Mouse (Mus musculus): Measurements from ENCODE around the gene Slc25a43. TPM values are rescaled to one million over a fixed set of nuclear protein-coding genes. Genes with fewer than 3 reads are reported as not detected.
"Not testable (repeated sequence)": the region's sequence is repeated elsewhere in the genome, so short reads cannot be mapped to it uniquely, and the experiment has no call there.

Gene Slc25a43
- polyA plus RNA-seq, 1 experiment from 2014 or later = 0.44 TPM

DNA sequence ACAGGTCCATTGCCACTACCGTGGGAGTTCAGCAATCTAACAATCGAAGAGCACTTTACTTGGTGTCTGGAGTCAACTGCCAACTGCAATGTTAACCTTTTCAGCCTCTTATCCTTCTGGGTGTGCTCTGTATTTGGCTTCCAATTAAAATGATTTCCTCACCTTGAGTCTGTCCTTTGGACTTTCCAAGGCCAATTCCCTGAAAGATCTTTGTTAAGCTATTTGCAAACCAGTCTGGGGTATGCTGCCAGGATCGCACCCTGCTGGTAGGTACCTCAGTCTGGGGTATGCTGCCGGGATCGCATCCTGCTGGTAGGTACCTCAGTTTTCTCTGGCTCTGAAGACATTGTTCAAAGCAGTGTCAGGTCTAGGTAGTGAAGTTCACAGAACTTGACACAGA is 51.1 kb downstream of the Slc25a43 start:
- no peak overlapping the region for H3K27ac ChIP-seq (replicated peaks)
- no peak overlapping the region for H3K4me2 ChIP-seq
- ATAC-seq (ENCODE audit: low FRiP score, low read depth) = no peak
- no peak overlapping the region for H3K4me3 ChIP-seq
- no peaks in the 10 kb centered on the region for H3K9me3 ChIP-seq
- no peaks in the 10 kb centered on the region for H3K36me3 ChIP-seq
- no peak overlapping the region for H3K9ac ChIP-seq
- WGBS = 66% methylated on average over 5 of the region's 5 CpGs
- peaks cover 4% of the 10 kb centered on the region; the same call in 1 of the 2 replicates for H3K4me1 ChIP-seq (replicated peaks)
- H3K27me3 ChIP-seq = no peaks in the 10 kb centered on the region

DNA sequence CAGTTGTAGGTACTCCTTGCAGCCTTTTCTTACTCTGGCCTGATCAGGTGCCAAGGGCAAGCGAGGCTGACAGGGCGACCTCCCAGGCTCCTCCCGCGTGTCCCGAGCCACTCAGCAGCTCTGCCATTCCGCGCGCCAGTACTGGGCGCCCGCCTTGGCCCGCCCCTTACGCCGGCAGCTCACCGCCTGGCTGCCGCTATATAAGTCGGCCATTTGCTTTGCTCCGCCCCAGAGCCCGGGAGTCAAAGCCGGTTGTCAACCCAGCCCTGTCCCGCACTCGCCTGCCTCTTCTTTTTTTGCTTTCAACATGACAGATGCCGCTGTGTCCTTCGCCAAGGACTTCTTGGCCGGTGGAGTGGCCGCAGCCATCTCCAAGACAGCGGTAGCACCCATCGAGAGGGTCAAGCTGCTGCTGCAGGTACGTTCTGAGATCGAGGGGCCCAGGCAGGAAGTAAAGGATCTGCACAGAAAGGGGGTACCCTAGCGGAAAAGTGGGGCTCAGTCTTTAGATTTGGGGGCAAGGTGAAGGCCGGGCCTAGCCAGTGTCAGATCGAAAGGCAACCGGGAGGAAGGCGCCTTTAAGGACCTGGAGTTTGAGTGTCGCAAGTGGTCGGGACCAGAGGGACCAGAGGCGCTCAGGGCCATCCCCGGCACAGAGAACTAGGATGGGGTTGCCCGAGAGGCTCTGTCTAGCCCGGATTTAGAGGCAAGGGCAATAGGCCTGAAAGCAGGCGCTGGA is 52.1 kb downstream of the Slc25a43 start, which contains the start of gene Slc25a5:
Gene Slc25a5 (plus strand): TSS at position 228 of the 739 bp plus-strand sequence.
- H3K9ac ChIP-seq = peak within 1 kb of the TSS; percentile 70
- peak within 1 kb of the TSS; percentile 65 for H3K4me3 ChIP-seq
- 23% methylated on average over 41 of the region's 41 CpGs for WGBS
- peak; percentile 95 for ATAC-seq (ENCODE audit: low FRiP score, low read depth)
- no peaks in the 10 kb centered on the region for H3K36me3 ChIP-seq
- peak within 1 kb of the TSS; percentile 85 for H3K27ac ChIP-seq (replicated peaks)
- H3K4me2 ChIP-seq = peak within 1 kb of the TSS; percentile 54
- H3K9me3 ChIP-seq = no peaks in the 10 kb centered on the region
- peaks cover 4% of the 10 kb centered on the region; the same call in 1 of the 2 replicates for H3K4me1 ChIP-seq (replicated peaks)
- H3K27me3 ChIP-seq = no peaks in the 10 kb centered on the region

DNA sequence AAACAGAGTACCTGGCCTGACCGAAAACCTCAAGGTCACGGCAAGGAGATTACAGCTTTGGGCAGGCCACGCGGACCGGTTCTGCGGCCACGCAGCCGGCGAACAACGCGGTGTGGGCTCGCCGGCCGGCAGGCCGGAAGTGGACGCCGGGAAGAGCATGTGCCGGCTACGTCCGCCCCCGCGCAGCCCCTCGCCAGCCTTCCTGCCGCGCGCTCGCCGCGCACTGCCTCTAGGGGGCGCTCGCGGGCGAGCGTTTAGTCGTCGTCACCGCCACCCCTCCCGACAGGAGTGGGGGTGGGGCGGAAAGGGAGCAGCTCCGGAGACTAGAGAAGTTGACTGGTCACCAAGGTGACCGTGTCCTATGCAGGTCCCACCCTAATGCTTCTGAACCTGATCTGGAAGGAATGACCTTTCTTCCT is 52.7 kb downstream of the Slc25a43 start:
- H3K27ac ChIP-seq (replicated peaks) = peak overlapping the region; percentile 85
- peaks cover 4% of the 10 kb centered on the region; the same call in 1 of the 2 replicates for H3K4me1 ChIP-seq (replicated peaks)
- peak overlapping the region; percentile 54 for H3K4me2 ChIP-seq
- H3K9me3 ChIP-seq = no peaks in the 10 kb centered on the region
- peak overlapping the region; percentile 65 for H3K4me3 ChIP-seq
- peak; percentile 83 for ATAC-seq (ENCODE audit: low FRiP score, low read depth)
- H3K27me3 ChIP-seq = no peaks in the 10 kb centered on the region
- 23% methylated on average over 41 of the region's 41 CpGs for WGBS
- H3K36me3 ChIP-seq = no peaks in the 10 kb centered on the region
- H3K9ac ChIP-seq = peak overlapping the region; percentile 70

DNA sequence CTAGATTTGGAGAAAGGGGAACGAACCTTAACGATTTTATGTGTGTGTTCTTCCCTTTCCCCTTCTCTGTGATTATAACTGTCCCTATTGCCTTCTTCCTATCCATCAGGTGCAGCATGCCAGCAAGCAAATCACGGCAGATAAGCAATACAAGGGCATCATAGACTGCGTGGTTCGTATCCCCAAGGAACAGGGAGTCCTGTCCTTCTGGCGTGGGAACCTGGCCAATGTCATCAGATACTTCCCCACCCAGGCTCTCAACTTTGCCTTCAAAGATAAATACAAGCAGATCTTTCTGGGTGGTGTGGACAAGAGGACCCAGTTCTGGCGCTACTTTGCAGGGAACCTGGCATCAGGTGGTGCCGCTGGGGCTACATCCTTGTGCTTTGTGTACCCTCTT is 53.3 kb downstream of the Slc25a43 start:
- not testable (repeated sequence) for H3K4me1 ChIP-seq (replicated peaks); H3K27me3 ChIP-seq; ATAC-seq (ENCODE audit: low FRiP score, low read depth); H3K9me3 ChIP-seq; H3K36me3 ChIP-seq
- H3K4me3 ChIP-seq = peak overlapping the region; percentile 65
- H3K27ac ChIP-seq (replicated peaks) = peak overlapping the region; percentile 85
- 65% methylated on average over 8 of the region's 8 CpGs for WGBS
- H3K4me2 ChIP-seq = peak overlapping the region; percentile 54
- peak overlapping the region; percentile 70 for H3K9ac ChIP-seq

DNA sequence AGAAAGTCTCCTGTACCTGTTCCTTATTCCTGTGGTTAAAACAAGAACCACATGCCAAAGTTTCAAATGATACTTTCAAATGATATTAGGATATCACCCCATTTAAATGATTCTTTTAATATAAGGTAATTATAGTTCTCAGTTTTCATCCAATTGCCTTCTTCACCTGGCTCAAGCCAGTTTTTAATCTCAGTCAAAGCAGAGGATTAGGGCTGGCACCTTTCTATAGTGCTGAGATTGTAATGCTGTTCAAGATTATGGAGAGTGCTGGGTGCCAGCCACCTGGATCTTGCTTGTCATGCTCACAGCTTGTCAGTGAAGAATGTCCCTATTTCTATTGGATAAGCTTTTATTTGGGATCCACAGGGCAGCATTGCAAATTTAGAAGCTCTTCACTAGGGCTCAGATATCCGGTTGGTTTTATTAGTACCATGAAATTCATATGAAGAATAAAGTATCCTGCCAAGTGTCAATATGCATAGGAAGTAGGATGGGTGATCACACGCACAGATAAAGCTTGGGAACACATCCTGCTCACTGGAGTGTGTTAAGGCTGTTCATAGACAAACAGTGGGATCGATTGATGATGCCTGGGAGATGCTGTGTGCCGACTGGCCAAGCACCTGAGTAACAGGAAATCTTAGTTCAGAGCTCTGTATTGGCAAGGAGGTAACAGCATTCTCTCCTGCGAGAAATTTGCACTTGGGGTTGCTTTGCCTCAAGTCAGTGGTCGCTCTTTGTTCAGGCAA is 55.8 kb downstream of the Slc25a43 start:
- H3K36me3 ChIP-seq = no peaks in the 10 kb centered on the region
- H3K27me3 ChIP-seq = no peaks in the 10 kb centered on the region
- no peaks in the 10 kb centered on the region for H3K9me3 ChIP-seq
- no peak overlapping the region for H3K4me3 ChIP-seq
- no peak overlapping the region for H3K27ac ChIP-seq (replicated peaks)
- WGBS = 50% methylated on average over 6 of the region's 6 CpGs
- H3K4me2 ChIP-seq = no peak overlapping the region
- H3K4me1 ChIP-seq (replicated peaks) = peaks cover 4% of the 10 kb centered on the region; the same call in 1 of the 2 replicates
- no peak overlapping the region for H3K9ac ChIP-seq
- ATAC-seq (ENCODE audit: low FRiP score, low read depth) = no peak

DNA sequence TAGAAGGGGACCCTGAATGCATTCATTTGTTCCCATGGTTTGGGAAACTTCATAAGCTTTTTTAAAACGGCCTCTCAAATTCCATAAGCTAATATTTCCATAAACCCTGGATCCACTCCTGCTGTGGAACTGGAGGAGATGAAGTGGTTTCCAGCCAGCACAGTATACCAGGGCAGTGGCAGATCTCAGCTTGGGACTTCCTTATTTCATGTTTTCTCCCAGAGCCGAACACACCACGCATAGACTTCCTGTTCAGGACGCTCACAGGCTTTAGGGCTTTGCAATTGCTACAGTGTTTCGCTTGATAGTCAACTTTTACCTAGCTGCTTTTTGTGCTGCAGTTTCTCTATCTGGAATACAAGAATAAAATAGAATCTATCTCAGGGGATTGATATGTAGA is 59.7 kb downstream of the Slc25a43 start:
- Histone ChIP-seq H3K4me3 (no peak overlapping the region), H3K9ac (no peak overlapping the region), H3K36me3 (no peaks in the 10 kb centered on the region), H3K9me3 (no peaks in the 10 kb centered on the region), H3K4me1 (replicated peaks) (peaks cover 6% of the 10 kb centered on the region), H3K4me2 (no peak overlapping the region), H3K27ac (replicated peaks) (no peak overlapping the region), H3K27me3 (no peaks in the 10 kb centered on the region)
- 78% methylated on average over 5 of the region's 5 CpGs for WGBS
- no peak for ATAC-seq (ENCODE audit: low FRiP score, low read depth)

DNA sequence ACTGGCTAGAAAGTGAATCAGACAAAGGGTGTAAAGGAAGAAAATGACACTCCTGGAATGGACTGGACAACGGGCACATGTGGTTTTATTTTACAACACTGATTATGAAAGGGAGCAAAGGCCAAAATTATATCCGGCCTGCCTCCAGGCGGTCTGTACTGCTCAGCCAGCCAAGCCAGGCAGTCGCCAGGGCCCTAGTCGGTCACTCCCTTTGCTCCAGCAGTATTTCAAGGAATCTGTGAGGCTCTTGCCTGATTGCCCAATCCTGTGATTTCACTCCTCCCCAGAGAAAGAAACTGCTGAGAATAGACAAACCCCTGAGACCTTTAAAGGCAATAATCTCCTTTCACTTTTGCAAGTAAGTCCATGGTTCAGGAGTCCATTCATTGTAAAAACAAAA is 60.7 kb downstream of the Slc25a43 start:
- Histone ChIP-seq H3K9ac (no peak overlapping the region), H3K27ac (replicated peaks) (no peak overlapping the region), H3K27me3 (no peaks in the 10 kb centered on the region), H3K36me3 (no peaks in the 10 kb centered on the region), H3K4me3 (no peak overlapping the region), H3K4me2 (no peak overlapping the region), H3K4me1 (replicated peaks) (peaks cover 6% of the 10 kb centered on the region), H3K9me3 (no peaks in the 10 kb centered on the region)
- 69% methylated on average over 5 of the region's 5 CpGs for WGBS
- no peak for ATAC-seq (ENCODE audit: low FRiP score, low read depth)

DNA sequence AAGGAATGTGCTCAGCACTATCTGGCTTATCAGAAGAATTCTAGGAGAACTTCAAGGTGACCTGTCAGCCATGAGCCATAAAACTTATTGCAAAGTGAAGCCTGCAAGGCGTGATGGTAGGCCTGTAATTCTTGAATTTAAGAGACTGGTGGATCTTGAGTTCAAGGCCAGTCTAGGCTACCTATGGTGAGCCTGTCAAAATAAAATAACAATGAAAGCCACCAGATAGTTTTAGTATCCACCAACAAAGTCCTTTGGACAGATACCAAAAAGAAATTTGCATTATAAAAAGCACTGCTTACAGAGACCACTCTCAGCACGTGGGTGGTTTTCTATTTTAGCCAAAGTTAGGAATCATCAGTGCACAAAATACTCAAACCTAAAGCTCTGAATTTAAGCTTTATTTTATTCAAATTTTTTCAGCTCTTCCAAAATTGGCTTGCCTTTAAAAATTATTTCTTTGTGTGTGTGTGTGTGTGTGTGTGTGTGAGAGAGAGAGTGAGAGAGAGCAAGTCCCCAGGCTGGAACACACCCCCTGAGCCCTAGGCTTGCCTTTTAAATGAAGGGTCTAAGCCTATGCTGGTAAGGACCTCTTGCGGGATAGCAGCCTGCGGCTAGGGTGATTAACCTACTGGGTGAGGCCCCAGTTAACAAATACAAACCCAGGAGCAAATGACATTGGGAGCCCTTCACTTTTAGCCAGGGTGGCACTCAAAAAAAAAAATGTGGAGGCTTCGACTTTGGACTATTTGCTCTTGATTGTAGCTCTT is 62.2 kb downstream of the Slc25a43 start:
- 53% methylated on average over 5 of the region's 5 CpGs for WGBS

DNA sequence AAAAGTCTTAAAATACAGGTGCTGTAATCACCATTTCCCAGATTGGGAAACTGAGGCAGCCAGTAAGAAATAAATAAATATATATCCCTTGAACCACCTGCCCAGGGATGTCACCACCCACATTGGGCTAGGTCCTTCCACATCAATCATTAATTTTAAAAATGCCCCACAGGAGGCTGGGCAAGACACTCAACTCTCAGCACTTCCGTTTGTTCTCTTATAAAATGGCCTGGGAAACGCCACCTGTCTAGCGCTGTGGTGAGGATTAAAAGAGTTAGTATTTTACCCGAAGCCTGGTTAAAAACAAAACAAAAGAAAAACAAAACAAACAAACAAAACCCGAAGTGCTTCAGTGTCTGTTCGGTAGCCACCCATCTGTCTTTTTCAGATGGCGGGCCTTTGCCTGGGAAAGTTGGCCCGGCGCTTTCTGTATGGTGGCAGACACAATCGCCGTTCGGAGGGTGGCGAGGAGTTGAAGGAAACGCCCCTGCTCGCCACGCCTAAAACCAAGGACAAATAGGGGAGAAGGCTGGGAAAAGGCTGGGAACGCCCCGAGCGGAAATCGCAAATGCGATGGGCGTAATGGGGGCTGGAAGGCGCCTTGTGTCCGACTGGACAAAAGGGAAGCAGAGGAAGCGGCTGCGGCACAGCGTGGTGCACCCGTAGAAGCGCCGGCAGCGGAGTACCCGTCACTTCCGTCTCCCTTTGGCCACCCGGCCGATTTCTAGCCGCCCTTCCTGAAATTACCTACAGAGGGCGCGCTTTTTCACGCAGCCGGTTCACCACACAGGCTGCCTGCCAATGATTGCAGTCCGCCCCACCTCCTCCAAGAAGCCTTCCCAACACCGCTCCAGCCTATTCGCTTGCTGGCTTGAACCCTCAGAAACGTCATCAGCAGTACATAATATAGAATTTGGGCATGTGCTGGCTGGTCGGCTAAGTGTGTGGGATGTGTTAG is 64.2 kb downstream of the Slc25a43 start:
- H3K27me3 ChIP-seq = no peaks in the 10 kb centered on the region
- 13% methylated on average over 44 of the region's 45 CpGs for WGBS
- H3K9me3 ChIP-seq = no peaks in the 10 kb centered on the region
- H3K9ac ChIP-seq = peak overlapping the region; percentile 40
- H3K4me1 ChIP-seq (replicated peaks) = peaks cover 6% of the 10 kb centered on the region
- peak overlapping the region; percentile 54 for H3K4me2 ChIP-seq
- H3K36me3 ChIP-seq = no peaks in the 10 kb centered on the region
- peak; percentile 92 for ATAC-seq (ENCODE audit: low FRiP score, low read depth)
- H3K27ac ChIP-seq (replicated peaks) = peak overlapping the region; percentile 83
- peak overlapping the region; percentile 37 for H3K4me3 ChIP-seq

More for the DNA sequence above, 62.2 kb downstream of the Slc25a43 start:
- Histone ChIP-seq H3K9me3 (no peaks in the 10 kb centered on the region), H3K27ac (replicated peaks) (no peak overlapping the region), H3K9ac (no peak overlapping the region), H3K27me3 (no peaks in the 10 kb centered on the region), H3K36me3 (no peaks in the 10 kb centered on the region), H3K4me1 (replicated peaks) (peaks cover 6% of the 10 kb centered on the region), H3K4me3 (no peak overlapping the region), H3K4me2 (no peak overlapping the region)
- ATAC-seq (ENCODE audit: low FRiP score, low read depth) = no peak

DNA sequence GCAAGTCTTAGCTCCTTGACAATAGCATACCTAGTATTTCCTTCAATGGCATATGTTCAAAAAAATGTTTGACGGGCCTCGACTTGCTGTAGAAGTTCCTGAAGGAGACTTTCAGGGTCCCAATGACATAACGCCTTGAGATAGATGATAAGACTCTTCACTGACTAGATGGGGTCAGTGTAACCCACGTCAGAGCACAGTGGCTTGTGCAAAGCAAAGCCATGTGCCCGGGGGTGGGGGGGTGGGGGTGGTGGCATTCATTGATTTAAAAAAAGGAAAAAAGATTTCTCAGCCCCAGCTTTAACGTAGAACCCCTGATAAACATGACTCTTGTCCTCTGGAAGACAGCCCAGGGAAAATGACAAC is 64.8 kb downstream of the Slc25a43 start:
- WGBS = 72% methylated on average over 6 of the region's 6 CpGs
- Histone ChIP-seq H3K4me3 (peak overlapping the region; percentile 37), H3K27me3 (no peaks in the 10 kb centered on the region)

DNA sequence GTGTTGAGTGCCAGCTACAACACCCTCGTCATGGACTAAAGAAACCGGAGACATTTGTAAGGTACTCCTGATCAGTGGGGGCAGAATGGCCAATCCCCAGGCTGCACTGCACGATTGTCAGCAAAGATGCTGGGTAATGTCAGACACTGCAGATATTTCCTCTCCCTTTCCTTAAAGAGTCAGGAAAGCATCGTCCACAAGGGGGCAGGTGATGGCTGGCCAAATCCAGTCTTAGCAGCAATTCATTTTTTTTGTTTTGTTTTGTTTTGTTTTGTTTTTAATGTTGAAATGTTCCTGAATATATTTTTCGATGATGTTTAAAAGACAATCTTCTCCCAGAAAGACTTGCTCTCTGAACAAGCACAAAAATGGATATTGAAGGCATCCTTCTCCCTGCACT is 67.9 kb downstream of the Slc25a43 start:
- H3K9ac ChIP-seq = no peak overlapping the region
- H3K9me3 ChIP-seq = no peaks in the 10 kb centered on the region
- 46% methylated on average over 5 of the region's 5 CpGs for WGBS
- H3K27ac ChIP-seq (replicated peaks) = no peak overlapping the region
- peaks cover 6% of the 10 kb centered on the region for H3K4me1 ChIP-seq (replicated peaks)
- H3K4me3 ChIP-seq = no peak overlapping the region
- no peak for ATAC-seq (ENCODE audit: low FRiP score, low read depth)
- no peak overlapping the region for H3K4me2 ChIP-seq
- H3K36me3 ChIP-seq = no peaks in the 10 kb centered on the region
- no peaks in the 10 kb centered on the region for H3K27me3 ChIP-seq

More for the DNA sequence above, 64.8 kb downstream of the Slc25a43 start:
- peaks cover 6% of the 10 kb centered on the region for H3K4me1 ChIP-seq (replicated peaks)
- H3K4me2 ChIP-seq = peak overlapping the region; percentile 54
- H3K9me3 ChIP-seq = no peaks in the 10 kb centered on the region
- no peaks in the 10 kb centered on the region for H3K36me3 ChIP-seq
- peak; percentile 35 for ATAC-seq (ENCODE audit: low FRiP score, low read depth)
- no peak overlapping the region for H3K9ac ChIP-seq
- peak overlapping the region; percentile 83 for H3K27ac ChIP-seq (replicated peaks)

Measured in hindbrain, embryonic 15.5 days (tissue).